17 mouse cellular contexts compared by ENCODE assay signal in the genomic region with DNA sequence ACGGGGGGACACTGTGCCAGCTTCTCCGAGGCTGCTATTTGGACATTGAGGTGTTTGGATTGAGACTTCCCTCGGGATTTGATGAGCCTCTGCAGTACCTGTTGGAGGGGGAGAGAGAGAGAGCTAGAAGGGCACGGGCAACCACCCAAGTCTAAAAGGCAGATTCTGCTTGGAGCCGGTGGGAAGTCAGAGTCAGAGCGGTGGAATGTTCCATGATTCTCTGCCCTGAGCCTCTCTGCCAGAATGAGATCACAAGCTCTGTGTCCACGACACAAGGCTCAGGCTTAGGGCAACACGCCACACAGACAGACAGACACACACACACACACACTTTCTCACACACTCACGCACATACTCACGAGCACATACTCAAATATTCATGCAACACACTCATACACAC. TPM values are rescaled to one million over a fixed set of nuclear protein-coding genes. Genes with fewer than 3 reads are reported as not detected.
DNase-seq lines count a peak whose midpoint lies in the region; ATAC-seq and TF ChIP-seq lines count a peak whose summit lies in the region.
"Had no signal": no experiment of that assay in that cellular context is flagged by ENCODE, and none has a peak within 500 bp of the region (broad histone marks: within the 10 kb centered on the region; RNA-seq: fewer than 3 reads in every experiment).

No protein-coding gene starts in this region.

- H3K9ac ChIP-seq in heart, postnatal 0 days (replicated peaks; ENCODE audit: low read depth, low read length): no peak overlapping the region
- H3K9ac ChIP-seq in hindbrain, embryonic 14.5 days: no peak overlapping the region
- H3K9ac ChIP-seq: heart, embryonic 13.5 days; liver, embryonic 15.5 days; neural tube, embryonic 15.5 days had no signal

- ATAC-seq in heart, postnatal 0 days (ENCODE audit: insufficient read depth, low read depth): peak; percentile 83
- no peak for ATAC-seq in hindbrain, embryonic 14.5 days (ENCODE audit: low FRiP score)
- ATAC-seq: forebrain, embryonic 16.5 days had no signal

- H3K27ac ChIP-seq in heart, embryonic 10.5 days: no peak overlapping the region
- H3K27ac ChIP-seq in embryonic fibroblast, embryonic 13.5 days (ENCODE audit: insufficient read depth, low read length): peak overlapping the region; percentile 60
- H3K27ac ChIP-seq in heart, postnatal 0 days (ENCODE audit: low read depth): peak overlapping the region; percentile 68
- no peak overlapping the region for H3K27ac ChIP-seq in hindbrain, embryonic 14.5 days
- H3K27ac ChIP-seq: embryonic facial prominence, embryonic 13.5 days; heart, embryonic 13.5 days; liver, embryonic 15.5 days; neural tube, embryonic 15.5 days had no signal

- WGBS in heart, embryonic 10.5 days: 80% methylated on average over 10 of the region's 10 CpGs
- WGBS in heart, postnatal 0 days: 48% methylated on average over 10 of the region's 10 CpGs
- 84% methylated on average over 10 of the region's 10 CpGs for WGBS in hindbrain, embryonic 14.5 days

- H3K4me3 ChIP-seq in heart, embryonic 10.5 days: no peak overlapping the region
- H3K4me3 ChIP-seq in embryonic fibroblast, embryonic 13.5 days (ENCODE audit: insufficient read depth, low read length): no peak overlapping the region
- H3K4me3 ChIP-seq in heart, postnatal 0 days (ENCODE audit: low read depth, low read length): no peak overlapping the region
- H3K4me3 ChIP-seq in hindbrain, embryonic 14.5 days (replicated peaks; ENCODE audit: low read length): no peak overlapping the region
- H3K4me3 ChIP-seq: embryonic facial prominence, embryonic 13.5 days; heart, embryonic 13.5 days; liver, embryonic 15.5 days; neural tube, embryonic 15.5 days had no signal

- peaks cover 10% of the 10 kb centered on the region; the same call in 1 of the 2 replicates for H3K36me3 ChIP-seq in heart, embryonic 10.5 days
- H3K36me3 ChIP-seq in heart, postnatal 0 days (replicated peaks; ENCODE audit: control insufficient read depth, insufficient read depth, low read length): peaks cover 12% of the 10 kb centered on the region
- peaks cover 79% of the 10 kb centered on the region for H3K36me3 ChIP-seq in hindbrain, embryonic 14.5 days (replicated peaks; ENCODE audit: control insufficient read depth, insufficient read depth)
- H3K36me3 ChIP-seq: liver, embryonic 15.5 days had no signal

- no peaks in the 10 kb centered on the region for H3K9me3 ChIP-seq in heart, embryonic 10.5 days
- no peaks in the 10 kb centered on the region for H3K9me3 ChIP-seq in heart, postnatal 0 days (replicated peaks; ENCODE audit: control insufficient read depth, low read length)
- H3K9me3 ChIP-seq in hindbrain, embryonic 14.5 days (ENCODE audit: control insufficient read depth, low read length): no peaks in the 10 kb centered on the region
- H3K9me3 ChIP-seq: embryonic facial prominence, embryonic 13.5 days; heart, embryonic 13.5 days; liver, embryonic 15.5 days; neural tube, embryonic 15.5 days had no signal

- TF ChIP-seq POLR2A in embryonic fibroblast, embryonic 13.5 days (IDR thresholded peaks at IDR 0.05; ENCODE audit: low read depth, low read length): no peak

- peaks cover 35% of the 10 kb centered on the region for H3K4me1 ChIP-seq in heart, embryonic 10.5 days
- H3K4me1 ChIP-seq in embryonic fibroblast, embryonic 13.5 days (ENCODE audit: control insufficient read depth, insufficient read depth, low read length): peaks cover 3% of the 10 kb centered on the region; the same call in 1 of the 2 replicates
- peaks cover 15% of the 10 kb centered on the region; the same call in 1 of the 2 replicates for H3K4me1 ChIP-seq in heart, postnatal 0 days (ENCODE audit: control insufficient read depth, insufficient read depth)
- no peaks in the 10 kb centered on the region for H3K4me1 ChIP-seq in hindbrain, embryonic 14.5 days (replicated peaks; ENCODE audit: control insufficient read depth, insufficient read depth, low read length)

- H3K4me2 ChIP-seq in heart, postnatal 0 days (ENCODE audit: low read depth, low read length): no peak overlapping the region
- H3K4me2 ChIP-seq in hindbrain, embryonic 14.5 days (replicated peaks): no peak overlapping the region
- H3K4me2 ChIP-seq: embryonic facial prominence, embryonic 13.5 days; heart, embryonic 13.5 days; liver, embryonic 15.5 days; neural tube, embryonic 15.5 days had no signal

- no peak for TF ChIP-seq CTCF in embryonic fibroblast, embryonic 13.5 days (IDR thresholded peaks at IDR 0.05; ENCODE audit: borderline replicate concordance, insufficient read depth, low read length)
- no peak for TF ChIP-seq CTCF in heart, postnatal 0 days (IDR thresholded peaks at IDR 0.05; ENCODE audit: low read depth)

- peaks cover 68% of the 10 kb centered on the region for H3K27me3 ChIP-seq in heart, embryonic 10.5 days (ENCODE audit: insufficient read depth, poor library complexity, severe bottlenecking)
- H3K27me3 ChIP-seq in heart, postnatal 0 days (ENCODE audit: control insufficient read depth, insufficient read depth, low read length): peaks cover 14% of the 10 kb centered on the region
- no peaks in the 10 kb centered on the region for H3K27me3 ChIP-seq in hindbrain, embryonic 14.5 days (ENCODE audit: control insufficient read depth, insufficient read depth, low read length)
- H3K27me3 ChIP-seq: neural tube, embryonic 15.5 days had no signal

- peak; percentile 97 for DNase-seq in heart, adult 11 months
- DNase-seq in heart, embryonic 10.5 days (ENCODE audit: low spot score): no peak
- DNase-seq in 3T3-L1 (ENCODE audit: low read depth, low spot score): peak; percentile 65
- peak; percentile 75 for DNase-seq in heart, postnatal 0 days (ENCODE audit: low spot score)
- DNase-seq in thymus, adult 18-20 months: no peak
- no peak for DNase-seq in hindbrain, embryonic 14.5 days (ENCODE audit: low spot score)
- no peak for DNase-seq in thymus, postnatal 25 days
- DNase-seq: B cell, adult 2 months; cerebellum, adult 9-10 months; kidney, adult 11 months had no signal

- no peak for TF ChIP-seq EP300 in heart, postnatal 0 days (IDR thresholded peaks at IDR 0.05; ENCODE audit: low read depth)

RNA-seq across cellular contexts. Expression of gene Arl5c, which starts 9.7 kb away (rescaled TPM):
- polyA plus RNA-seq in heart, embryonic 10.5 days (2016; fragmentation: Nextera tagmentation; extraction: Ambion mirVana): 9.8 and 15.7 TPM in 2 replicates
- 2.2 and 3.8 TPM in 2 replicates for polyA plus RNA-seq in embryonic fibroblast, embryonic 13.5 days (2011; ENCODE audit: insufficient read length, low read depth, missing spikeins)
- total RNA-seq in heart, postnatal 0 days (2014; rRNA removed; ENCODE audit: low replicate concordance): 4.3 TPM in 1 of 2 replicates, not detected in the other
- polyA plus RNA-seq in heart, postnatal 0 days (2015; fragmentation: Nextera tagmentation; extraction: Ambion mirVana): 2.9 TPM in 2 replicates
- 6.5 and 11.0 TPM in 2 replicates for polyA plus RNA-seq in hindbrain, embryonic 14.5 days (2014; fragmentation: Nextera tagmentation; extraction: Ambion mirVana)

RNA-seq across cellular contexts. Expression of gene Cacnb1, which starts 17.1 kb away (rescaled TPM):
- polyA plus RNA-seq in heart, embryonic 10.5 days (2016; fragmentation: Nextera tagmentation; extraction: Ambion mirVana): 4.6 and 5.3 TPM in 2 replicates
- polyA plus RNA-seq in embryonic fibroblast, embryonic 13.5 days (2011; ENCODE audit: insufficient read length, low read depth, missing spikeins): 4.9 and 7.1 TPM in 2 replicates
- total RNA-seq in heart, postnatal 0 days (2014; rRNA removed; ENCODE audit: low replicate concordance): 5.5 and 6.2 TPM in 2 replicates
- 4.8 and 5.2 TPM in 2 replicates for polyA plus RNA-seq in heart, postnatal 0 days (2015; fragmentation: Nextera tagmentation; extraction: Ambion mirVana)
- polyA plus RNA-seq in hindbrain, embryonic 14.5 days (2014; fragmentation: Nextera tagmentation; extraction: Ambion mirVana): 40.0 and 40.3 TPM in 2 replicates

RNA-seq across cellular contexts. Expression of gene Plxdc1, which starts 19.4 kb away (rescaled TPM):
- polyA plus RNA-seq in heart, embryonic 10.5 days (2016; fragmentation: Nextera tagmentation; extraction: Ambion mirVana): not detected in 2 replicates
- 0.68 and 0.86 TPM in 2 replicates for polyA plus RNA-seq in embryonic fibroblast, embryonic 13.5 days (2011; ENCODE audit: insufficient read length, low read depth, missing spikeins)
- total RNA-seq in heart, postnatal 0 days (2014; rRNA removed; ENCODE audit: low replicate concordance): 0.39 and 2.6 TPM in 2 replicates
- 2.1 TPM in 2 replicates for polyA plus RNA-seq in heart, postnatal 0 days (2015; fragmentation: Nextera tagmentation; extraction: Ambion mirVana)
- 0.90 and 1.1 TPM in 2 replicates for polyA plus RNA-seq in hindbrain, embryonic 14.5 days (2014; fragmentation: Nextera tagmentation; extraction: Ambion mirVana)

RNA-seq across cellular contexts. Expression of gene Rpl19, which starts 20.8 kb away (rescaled TPM):
- 867 and 1,011 TPM in 2 replicates for polyA plus RNA-seq in heart, embryonic 10.5 days (2016; fragmentation: Nextera tagmentation; extraction: Ambion mirVana)
- polyA plus RNA-seq in embryonic fibroblast, embryonic 13.5 days (2011; ENCODE audit: insufficient read length, low read depth, missing spikeins): 1,914 and 2,034 TPM in 2 replicates
- total RNA-seq in heart, postnatal 0 days (2014; rRNA removed; ENCODE audit: low replicate concordance): 604 and 622 TPM in 2 replicates
- polyA plus RNA-seq in heart, postnatal 0 days (2015; fragmentation: Nextera tagmentation; extraction: Ambion mirVana): 588 TPM in 2 replicates
- polyA plus RNA-seq in hindbrain, embryonic 14.5 days (2014; fragmentation: Nextera tagmentation; extraction: Ambion mirVana): 614 and 694 TPM in 2 replicates

RNA-seq across cellular contexts. Expression of gene Stac2, which starts 47.6 kb away (rescaled TPM):
- polyA plus RNA-seq in heart, embryonic 10.5 days (2016; fragmentation: Nextera tagmentation; extraction: Ambion mirVana): 0.21 and 0.34 TPM in 2 replicates
- polyA plus RNA-seq in embryonic fibroblast, embryonic 13.5 days (2011; ENCODE audit: insufficient read length, low read depth, missing spikeins): 1.7 and 1.9 TPM in 2 replicates
- total RNA-seq in heart, postnatal 0 days (2014; rRNA removed; ENCODE audit: low replicate concordance): 0.15 TPM in 1 of 2 replicates, not detected in the other
- 0.04 and 0.11 TPM in 2 replicates for polyA plus RNA-seq in heart, postnatal 0 days (2015; fragmentation: Nextera tagmentation; extraction: Ambion mirVana)
- 6.7 and 7.3 TPM in 2 replicates for polyA plus RNA-seq in hindbrain, embryonic 14.5 days (2014; fragmentation: Nextera tagmentation; extraction: Ambion mirVana)
- total RNA-seq: megakaryocyte progenitor cell, adult 5-6 weeks had no signal

Comparison
In these comparisons a context has a peak if more than half of its experiments do, and no peak if none do; other contexts are left out.
1. DNase-seq: peak in heart, adult 11 months (single experiment), 3T3-L1 (single experiment) and heart, postnatal 0 days (single experiment); none in heart, embryonic 10.5 days (single experiment), thymus, adult 18-20 months (0 of 2), hindbrain, embryonic 14.5 days (single experiment) and thymus, postnatal 25 days (single experiment).
2. H3K27ac ChIP-seq: peak in embryonic fibroblast, embryonic 13.5 days (single experiment) and heart, postnatal 0 days (single experiment); none in heart, embryonic 10.5 days (single experiment) and hindbrain, embryonic 14.5 days (single experiment).